Mouse (Mus musculus): Measurements from ENCODE around the gene Mrpl35. TPM values are rescaled to one million over a fixed set of nuclear protein-coding genes. Genes with fewer than 3 reads are reported as not detected.
A peak's percentile ranks its signal among the peaks of the same experiment; 100 is the strongest.

Gene Mrpl35
- polyA plus RNA-seq, 1 experiment from 2014 or later: 66.2 TPM

- Histone ChIP-seq H3K27ac (replicated peaks in 1 of 2; ENCODE audit: control insufficient read depth in 1 of 2, insufficient read depth in 1 of 2, low read depth in 2 of 2, low read length in 2 of 2) (no peak overlapping the region), H3K4me2 (ENCODE audit: low read length) (no peak overlapping the region), H3K27me3 (ENCODE audit: control insufficient read depth, insufficient read depth, low read length) (no peaks in the 10 kb centered on the region), H3K9ac (ENCODE audit: low read length) (no peak overlapping the region), H3K4me3 (ENCODE audit: control insufficient read depth in 1 of 2, insufficient read depth in 1 of 2, low read depth in 1 of 2, low read length in 2 of 2) (no peak overlapping the region), H3K9me3 (ENCODE audit: control insufficient read depth, low read length) (no peaks in the 10 kb centered on the region), H3K4me1 (ENCODE audit: control insufficient read depth in 2 of 2, insufficient read depth in 2 of 2, low read length in 2 of 2) (peaks cover 5 to 6% of the 10 kb centered on the region in 2 experiments; a peak in 3 of 4 replicates), H3K36me3 (ENCODE audit: control insufficient read depth, insufficient read depth, low read length) (no peaks in the 10 kb centered on the region)
- no peak for ATAC-seq (ENCODE audit: insufficient number of reproducible peaks, insufficient read depth, low FRiP score, low read depth)
- 56% methylated on average over 3 of the region's 3 CpGs for WGBS
Measured at GRCm38 (mm10) chr6:71799391-71799790, 27.4 kb downstream of the Mrpl35 start.

- Histone ChIP-seq H3K4me2 (ENCODE audit: low read length) (no peak overlapping the region), H3K36me3 (ENCODE audit: control insufficient read depth, insufficient read depth, low read length) (no peaks in the 10 kb centered on the region), H3K27me3 (ENCODE audit: control insufficient read depth, insufficient read depth, low read length) (no peaks in the 10 kb centered on the region), H3K4me1 (ENCODE audit: control insufficient read depth in 2 of 2, insufficient read depth in 2 of 2, low read length in 2 of 2) (peaks cover 2 to 14% of the 10 kb centered on the region in 2 experiments; a peak in 3 of 4 replicates), H3K4me3 (ENCODE audit: control insufficient read depth in 1 of 2, insufficient read depth in 1 of 2, low read depth in 1 of 2, low read length in 2 of 2) (no peak overlapping the region), H3K27ac (replicated peaks in 1 of 2; ENCODE audit: control insufficient read depth in 1 of 2, insufficient read depth in 1 of 2, low read depth in 2 of 2, low read length in 2 of 2) (no peak overlapping the region), H3K9ac (ENCODE audit: low read length) (no peak overlapping the region), H3K9me3 (ENCODE audit: control insufficient read depth, low read length) (no peaks in the 10 kb centered on the region)
- 86% methylated on average over 6 of the region's 6 CpGs for WGBS
- no peak for ATAC-seq (ENCODE audit: insufficient number of reproducible peaks, insufficient read depth, low FRiP score, low read depth)
Measured at GRCm38 (mm10) chr6:71791771-71792170, 35.0 kb downstream of the Mrpl35 start.

GRCm38 (mm10) chr6:71788348-71788747, 38.4 kb downstream of the Mrpl35 start:
- WGBS: 36% methylated on average over 9 of the region's 9 CpGs
- no peak overlapping the region for H3K4me3 ChIP-seq (ENCODE audit: control insufficient read depth in 1 of 2, insufficient read depth in 1 of 2, low read depth in 1 of 2, low read length in 2 of 2)
- 0 out of 2 replicates have a peak, but pooled peaks cover 3% of the 10 kb centered on the region for H3K9me3 ChIP-seq (ENCODE audit: control insufficient read depth, low read length)
- peaks cover 10% of the 10 kb centered on the region; the same call in 1 of the 2 replicates for H3K36me3 ChIP-seq (ENCODE audit: control insufficient read depth, insufficient read depth, low read length)
- peaks cover 2 to 17% of the 10 kb centered on the region in 2 experiments; a peak in 3 of 4 replicates for H3K4me1 ChIP-seq (ENCODE audit: control insufficient read depth in 2 of 2, insufficient read depth in 2 of 2, low read length in 2 of 2)
- H3K27me3 ChIP-seq (ENCODE audit: control insufficient read depth, insufficient read depth, low read length): no peaks in the 10 kb centered on the region
- H3K27ac ChIP-seq (replicated peaks in 1 of 2; ENCODE audit: control insufficient read depth in 1 of 2, insufficient read depth in 1 of 2, low read depth in 2 of 2, low read length in 2 of 2): peak overlapping the region; percentile 43 to 60; a peak in 3 of 4 replicates
- peak; percentile 64; the same call in 1 of the 2 replicates for ATAC-seq (ENCODE audit: insufficient number of reproducible peaks, insufficient read depth, low FRiP score, low read depth)
- no peak overlapping the region for H3K4me2 ChIP-seq (ENCODE audit: low read length)
- H3K9ac ChIP-seq (ENCODE audit: low read length): no peak overlapping the region

- Histone ChIP-seq H3K9me3 (ENCODE audit: control insufficient read depth, low read length) (0 out of 2 replicates have a peak, but pooled peaks cover 3% of the 10 kb centered on the region), H3K27me3 (ENCODE audit: control insufficient read depth, insufficient read depth, low read length) (no peaks in the 10 kb centered on the region), H3K36me3 (ENCODE audit: control insufficient read depth, insufficient read depth, low read length) (peaks cover 35% of the 10 kb centered on the region), H3K4me1 (ENCODE audit: control insufficient read depth in 2 of 2, insufficient read depth in 2 of 2, low read length in 2 of 2) (peaks cover 2 to 17% of the 10 kb centered on the region in 2 experiments; a peak in 3 of 4 replicates), H3K4me2 (ENCODE audit: low read length) (no peak overlapping the region), H3K9ac (ENCODE audit: low read length) (no peak overlapping the region), H3K27ac (replicated peaks in 1 of 2; ENCODE audit: control insufficient read depth in 1 of 2, insufficient read depth in 1 of 2, low read depth in 2 of 2, low read length in 2 of 2) (no peak overlapping the region), H3K4me3 (ENCODE audit: control insufficient read depth in 1 of 2, insufficient read depth in 1 of 2, low read depth in 1 of 2, low read length in 2 of 2) (no peak overlapping the region)
- WGBS: 95% methylated on average over 5 of the region's 5 CpGs
- no peak for ATAC-seq (ENCODE audit: insufficient number of reproducible peaks, insufficient read depth, low FRiP score, low read depth)
Measured at GRCm38 (mm10) chr6:71783165-71783564, 43.6 kb downstream of the Mrpl35 start.

- Histone ChIP-seq H3K36me3 (ENCODE audit: control insufficient read depth, insufficient read depth, low read length) (peaks cover 42% of the 10 kb centered on the region), H3K4me2 (ENCODE audit: low read length) (no peak overlapping the region), H3K27me3 (ENCODE audit: control insufficient read depth, insufficient read depth, low read length) (no peaks in the 10 kb centered on the region), H3K27ac (replicated peaks in 1 of 2; ENCODE audit: control insufficient read depth in 1 of 2, insufficient read depth in 1 of 2, low read depth in 2 of 2, low read length in 2 of 2) (no peak overlapping the region), H3K4me3 (ENCODE audit: control insufficient read depth in 1 of 2, insufficient read depth in 1 of 2, low read depth in 1 of 2, low read length in 2 of 2) (no peak overlapping the region), H3K9me3 (ENCODE audit: control insufficient read depth, low read length) (0 out of 2 replicates have a peak, but pooled peaks cover 3% of the 10 kb centered on the region), H3K4me1 (ENCODE audit: control insufficient read depth in 2 of 2, insufficient read depth in 2 of 2, low read length in 2 of 2) (0 out of 4 replicates have a peak, but pooled peaks cover 0 to 4% of the 10 kb centered on the region in 2 experiments), H3K9ac (ENCODE audit: low read length) (no peak overlapping the region)
- WGBS: 70% methylated on average over 7 of the region's 7 CpGs
- ATAC-seq (ENCODE audit: insufficient number of reproducible peaks, insufficient read depth, low FRiP score, low read depth): no peak
Measured at GRCm38 (mm10) chr6:71780431-71780830, 46.3 kb downstream of the Mrpl35 start.

- Histone ChIP-seq H3K4me2 (ENCODE audit: low read length) (no peak overlapping the region), H3K27me3 (ENCODE audit: control insufficient read depth, insufficient read depth, low read length) (no peaks in the 10 kb centered on the region), H3K4me3 (ENCODE audit: control insufficient read depth in 1 of 2, insufficient read depth in 1 of 2, low read depth in 1 of 2, low read length in 2 of 2) (no peak overlapping the region), H3K27ac (replicated peaks in 1 of 2; ENCODE audit: control insufficient read depth in 1 of 2, insufficient read depth in 1 of 2, low read depth in 2 of 2, low read length in 2 of 2) (no peak overlapping the region), H3K9me3 (ENCODE audit: control insufficient read depth, low read length) (0 out of 2 replicates have a peak, but pooled peaks cover 3% of the 10 kb centered on the region), H3K9ac (ENCODE audit: low read length) (no peak overlapping the region), H3K36me3 (ENCODE audit: control insufficient read depth, insufficient read depth, low read length) (peaks cover 42% of the 10 kb centered on the region), H3K4me1 (ENCODE audit: control insufficient read depth in 2 of 2, insufficient read depth in 2 of 2, low read length in 2 of 2) (0 out of 4 replicates have a peak, but pooled peaks cover 0 to 4% of the 10 kb centered on the region in 2 experiments)
- WGBS: 76% methylated on average over 2 of the region's 2 CpGs
- ATAC-seq (ENCODE audit: insufficient number of reproducible peaks, insufficient read depth, low FRiP score, low read depth): no peak
Measured at GRCm38 (mm10) chr6:71779831-71780230, 46.9 kb downstream of the Mrpl35 start.

GRCm38 (mm10) chr6:71778016-71778415, 48.8 kb downstream of the Mrpl35 start:
- Histone ChIP-seq H3K9ac (ENCODE audit: low read length) (no peak overlapping the region), H3K9me3 (ENCODE audit: control insufficient read depth, low read length) (no peaks in the 10 kb centered on the region), H3K36me3 (ENCODE audit: control insufficient read depth, insufficient read depth, low read length) (peaks cover 31% of the 10 kb centered on the region), H3K4me3 (ENCODE audit: control insufficient read depth in 1 of 2, insufficient read depth in 1 of 2, low read depth in 1 of 2, low read length in 2 of 2) (no peak overlapping the region), H3K27me3 (ENCODE audit: control insufficient read depth, insufficient read depth, low read length) (no peaks in the 10 kb centered on the region), H3K4me1 (ENCODE audit: control insufficient read depth in 2 of 2, insufficient read depth in 2 of 2, low read length in 2 of 2) (0 out of 4 replicates have a peak, but pooled peaks cover 0 to 4% of the 10 kb centered on the region in 2 experiments), H3K27ac (replicated peaks in 1 of 2; ENCODE audit: control insufficient read depth in 1 of 2, insufficient read depth in 1 of 2, low read depth in 2 of 2, low read length in 2 of 2) (no peak overlapping the region), H3K4me2 (ENCODE audit: low read length) (no peak overlapping the region)
- whole genome bisulfite sequencing: 91% methylated on average over 5 of the region's 5 CpGs
- ATAC-seq (ENCODE audit: insufficient number of reproducible peaks, insufficient read depth, low FRiP score, low read depth): no peak
